Mouse (Mus musculus): Measurements from ENCODE around the gene Klhdc3. TPM values are rescaled to one million over a fixed set of nuclear protein-coding genes. Genes with fewer than 3 reads are reported as not detected.
A peak's percentile ranks its signal among the peaks of the same experiment; 100 is the strongest.

Gene Klhdc3
- polyA plus RNA-seq, 1 experiment = 169 TPM

DNA sequence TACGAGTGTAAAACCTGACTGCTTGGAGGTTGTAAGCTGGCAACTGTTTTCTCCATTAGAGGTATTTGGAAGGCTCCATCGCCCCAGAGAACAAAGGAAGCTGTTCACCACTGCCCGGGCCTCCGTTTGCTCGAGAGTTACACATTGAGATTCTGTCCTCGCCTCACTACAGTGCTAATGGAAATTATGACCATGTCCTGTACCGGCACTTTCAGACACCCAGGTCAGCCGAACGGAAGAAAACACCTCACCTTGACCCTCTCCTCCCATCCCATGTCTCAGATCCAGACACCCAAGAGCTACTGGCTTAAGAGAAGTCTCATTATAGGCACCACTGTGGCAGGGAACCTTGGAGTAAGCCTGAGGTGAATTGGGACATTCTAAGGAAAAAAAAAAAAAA, 33.1 kb upstream of the Klhdc3 start:
- TF ChIP-seq POLR2A (IDR thresholded peaks at IDR 0.05; ENCODE audit: borderline replicate concordance, extremely low read depth, insufficient read depth, insufficient read length, poor library complexity, severe bottlenecking) = no peak
- TF ChIP-seq CTCF (IDR thresholded peaks at IDR 0.05; ENCODE audit: borderline replicate concordance, extremely low read depth, insufficient read depth, insufficient read length) = no peak

GRCm38 (mm10) chr17:46712442-46712841, 31.7 kb upstream of the Klhdc3 start:
- DNase-seq (ENCODE audit: low read depth) = no peak
- TF ChIP-seq POLR2A (IDR thresholded peaks at IDR 0.05; ENCODE audit: borderline replicate concordance, extremely low read depth, insufficient read depth, insufficient read length, poor library complexity, severe bottlenecking) (no peak), CTCF (IDR thresholded peaks at IDR 0.05; ENCODE audit: borderline replicate concordance, extremely low read depth, insufficient read depth, insufficient read length) (no peak)

More for the DNA sequence above, 33.1 kb upstream of the Klhdc3 start:
- DNase-seq (ENCODE audit: low read depth) = no peak

- no peak for DNase-seq (ENCODE audit: low read depth)
- TF ChIP-seq CTCF (IDR thresholded peaks at IDR 0.05; ENCODE audit: borderline replicate concordance, extremely low read depth, insufficient read depth, insufficient read length) = no peak
- TF ChIP-seq POLR2A (IDR thresholded peaks at IDR 0.05; ENCODE audit: borderline replicate concordance, extremely low read depth, insufficient read depth, insufficient read length, poor library complexity, severe bottlenecking) = no peak
These were observed 31.0 kb upstream of the Klhdc3 start for GRCm38 (mm10) chr17:46711612-46712271.

DNA sequence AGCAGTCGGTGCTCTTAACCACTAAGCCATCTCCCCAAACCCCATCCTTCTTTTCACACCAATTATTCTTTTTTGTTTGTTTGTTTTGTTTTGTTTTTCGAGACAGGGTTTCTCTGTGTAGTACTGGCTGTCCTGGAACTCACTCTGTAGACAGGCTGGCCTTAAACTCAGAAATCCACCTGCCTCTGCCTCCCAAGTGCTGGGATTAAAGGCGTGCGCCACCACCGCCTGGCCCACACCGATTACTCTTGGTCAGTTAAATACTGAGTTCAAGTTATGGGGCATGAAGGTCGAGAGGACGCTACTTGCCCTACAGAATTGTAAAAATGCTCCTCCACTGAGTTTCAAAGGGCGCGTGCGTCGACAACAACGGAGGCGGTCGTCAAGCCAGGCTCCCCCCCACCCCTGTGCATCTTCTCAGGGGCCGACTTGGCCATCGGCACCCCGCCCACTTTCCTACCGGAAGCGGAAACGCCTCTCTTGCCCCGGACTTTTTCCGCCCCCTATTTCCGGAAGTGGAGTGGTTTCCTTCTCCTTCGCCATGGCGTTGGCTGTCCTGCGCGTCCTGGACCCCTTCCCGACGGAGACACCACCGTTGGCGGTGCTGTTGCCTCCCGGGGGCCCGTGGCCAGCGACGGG, 30.4 kb upstream of the Klhdc3 start, which contains the start of gene Pex6:
Gene Pex6, plus strand, starts transcription at position 505 of the 639 bp plus-strand sequence.
- DNase-seq (ENCODE audit: low read depth) = peak; percentile 98
- TF ChIP-seq POLR2A (IDR thresholded peaks at IDR 0.05; ENCODE audit: borderline replicate concordance, extremely low read depth, insufficient read depth, insufficient read length, poor library complexity, severe bottlenecking) = peak; percentile 75; the same call in 1 of the 2 replicates
- TF ChIP-seq CTCF (IDR thresholded peaks at IDR 0.05; ENCODE audit: borderline replicate concordance, extremely low read depth, insufficient read depth, insufficient read length) = no peak

GRCm38 (mm10) chr17:46706375-46707089, 25.8 kb upstream of the Klhdc3 start:
- TF ChIP-seq CTCF (IDR thresholded peaks at IDR 0.05; ENCODE audit: borderline replicate concordance, extremely low read depth, insufficient read depth, insufficient read length) = no peak
- no peak for TF ChIP-seq POLR2A (IDR thresholded peaks at IDR 0.05; ENCODE audit: borderline replicate concordance, extremely low read depth, insufficient read depth, insufficient read length, poor library complexity, severe bottlenecking)
- DNase-seq (ENCODE audit: low read depth) = no peak

DNA sequence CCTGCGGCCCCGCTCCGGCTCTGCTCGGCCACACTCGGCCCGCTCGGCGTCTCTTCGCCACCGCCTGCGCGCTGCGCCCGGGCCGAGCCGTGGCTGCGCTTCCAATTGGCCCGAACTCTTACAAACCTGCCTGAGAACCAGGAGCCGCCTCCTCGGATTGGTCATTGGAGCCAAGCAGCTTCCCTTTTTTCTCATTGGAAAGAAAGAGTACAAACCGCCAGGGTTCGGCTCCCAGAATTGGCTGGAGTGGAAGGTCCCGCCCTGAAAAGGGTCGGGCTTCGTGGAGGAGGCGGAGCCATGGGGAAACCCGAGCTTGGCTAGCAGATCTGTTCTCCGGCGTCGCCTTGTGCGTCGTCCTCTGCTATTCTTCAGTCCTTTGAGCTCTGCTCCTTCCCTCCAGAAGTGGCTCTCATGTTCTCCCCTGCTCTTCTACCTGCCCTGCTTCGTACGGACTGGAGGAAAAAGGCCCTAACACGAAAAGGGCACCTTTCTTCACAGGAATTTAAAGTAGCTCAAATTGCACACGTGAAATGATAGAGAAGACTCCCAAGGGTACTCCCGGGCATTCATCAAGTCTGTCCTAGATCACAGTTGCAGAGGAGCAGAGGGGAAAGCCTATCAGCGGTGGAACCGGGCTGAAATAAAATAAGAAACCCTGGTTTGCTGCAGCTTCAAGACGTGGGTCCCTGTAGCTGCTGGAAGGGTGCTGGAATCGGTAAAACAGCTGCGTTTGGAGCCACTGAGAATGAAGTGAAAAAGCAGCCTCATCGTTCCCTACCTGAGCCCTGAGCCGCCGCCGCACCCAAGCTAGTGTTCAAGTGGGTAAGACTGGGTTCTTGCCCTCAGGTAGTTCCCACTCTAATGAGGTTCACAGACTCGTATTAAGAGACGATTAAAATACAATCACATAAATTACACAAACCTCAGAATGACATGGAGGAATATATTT, 24.4 kb upstream of the Klhdc3 start, which contains the start of gene Ppp2r5d:
Gene Ppp2r5d, minus strand, starts transcription at position 225 of the 949 bp plus-strand sequence.
- peak; percentile 99 for DNase-seq (ENCODE audit: low read depth)
- TF ChIP-seq CTCF (IDR thresholded peaks at IDR 0.05; ENCODE audit: borderline replicate concordance, extremely low read depth, insufficient read depth, insufficient read length) (0 out of 2 replicates have a peak, but pooled peaks have one; percentile 12), POLR2A (IDR thresholded peaks at IDR 0.05; ENCODE audit: borderline replicate concordance, extremely low read depth, insufficient read depth, insufficient read length, poor library complexity, severe bottlenecking) (peak; percentile 86)

DNA sequence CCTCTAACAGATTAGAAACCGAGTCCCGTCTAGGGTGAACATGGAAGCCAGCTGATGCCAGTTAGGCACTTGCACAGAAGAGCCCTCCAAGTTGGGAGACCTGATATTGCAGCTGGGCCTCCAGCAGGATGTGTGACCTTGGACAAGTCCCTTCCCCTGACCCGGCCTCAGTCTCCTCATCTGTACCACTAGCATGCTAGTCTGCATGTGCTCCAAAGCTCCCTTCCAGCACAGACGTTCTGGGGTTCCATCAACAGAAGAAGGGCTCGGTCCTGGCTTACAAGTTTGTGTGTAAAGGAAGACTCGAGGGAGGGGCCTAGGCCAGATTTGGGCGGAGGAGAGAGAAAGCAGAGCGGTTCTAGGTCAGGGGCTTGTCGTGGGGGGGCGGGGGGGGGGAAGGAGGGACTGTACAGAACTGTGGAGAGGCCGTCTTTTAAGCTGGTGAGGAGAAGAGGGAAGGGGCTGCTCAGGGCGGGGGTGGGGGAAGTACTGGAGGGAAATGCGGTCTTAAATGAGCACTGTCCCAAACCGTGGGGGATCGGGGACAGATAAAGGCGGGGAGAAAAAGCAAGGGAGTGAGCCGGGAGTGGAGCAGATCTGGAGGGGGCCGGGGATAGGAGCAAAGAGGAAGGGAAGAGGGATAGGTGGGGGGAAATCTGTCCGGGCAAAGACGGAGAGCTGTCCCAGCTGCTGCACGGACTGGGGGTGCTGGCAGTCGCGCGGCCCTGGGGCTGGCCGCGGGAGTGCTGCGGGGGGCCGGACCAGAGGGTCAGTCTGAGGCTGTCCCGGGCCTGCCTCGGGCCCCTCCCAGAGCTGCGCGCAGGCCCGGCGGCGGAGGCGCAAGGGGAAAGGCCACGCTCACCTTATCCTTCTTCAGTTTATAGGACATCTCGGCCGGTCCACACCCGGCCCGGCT, 23.5 kb upstream of the Klhdc3 start:
- TF ChIP-seq CTCF (IDR thresholded peaks at IDR 0.05; ENCODE audit: borderline replicate concordance, extremely low read depth, insufficient read depth, insufficient read length) (no peak), POLR2A (IDR thresholded peaks at IDR 0.05; ENCODE audit: borderline replicate concordance, extremely low read depth, insufficient read depth, insufficient read length, poor library complexity, severe bottlenecking) (no peak)
- peak; percentile 18 for DNase-seq (ENCODE audit: low read depth)

DNA sequence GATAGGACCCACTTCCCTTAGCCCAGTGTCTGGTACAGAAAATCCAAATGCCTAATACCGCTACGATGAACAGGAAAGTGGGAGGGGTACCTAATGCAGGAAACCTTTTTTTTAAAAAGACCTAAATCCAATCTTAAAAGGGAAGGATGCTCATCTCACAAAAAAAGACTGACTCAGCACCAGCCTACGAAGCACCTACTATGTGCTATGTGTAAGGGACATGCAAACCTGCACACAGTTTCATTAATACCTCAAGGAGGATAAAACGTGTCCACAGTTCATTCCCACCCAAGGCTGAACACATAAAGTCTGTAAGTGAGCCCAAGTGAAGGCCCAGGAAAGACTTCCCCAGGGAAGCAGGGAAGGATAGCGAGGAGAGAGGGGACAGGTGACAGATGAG, 21.8 kb upstream of the Klhdc3 start:
- no peak for TF ChIP-seq POLR2A (IDR thresholded peaks at IDR 0.05; ENCODE audit: borderline replicate concordance, extremely low read depth, insufficient read depth, insufficient read length, poor library complexity, severe bottlenecking)
- no peak for TF ChIP-seq CTCF (IDR thresholded peaks at IDR 0.05; ENCODE audit: borderline replicate concordance, extremely low read depth, insufficient read depth, insufficient read length)

GRCm38 (mm10) chr17:46702100-46702499, 21.4 kb upstream of the Klhdc3 start:
- TF ChIP-seq CTCF (IDR thresholded peaks at IDR 0.05; ENCODE audit: borderline replicate concordance, extremely low read depth, insufficient read depth, insufficient read length) (no peak), POLR2A (IDR thresholded peaks at IDR 0.05; ENCODE audit: borderline replicate concordance, extremely low read depth, insufficient read depth, insufficient read length, poor library complexity, severe bottlenecking) (no peak)
- no peak for DNase-seq (ENCODE audit: low read depth)

More for the DNA sequence above, 21.8 kb upstream of the Klhdc3 start:
- no peak for DNase-seq (ENCODE audit: low read depth)
